Mouse (Mus musculus) neural tube, embryonic 10.5 days (tissue): Measurements from ENCODE around the gene Stxbp4.

Experiments
- DNase-seq: peaks from one replicate; pipeline ENCODE4 v3.0.0-alpha.2; 2017; ENCODE audit warnings: low spot score; ENCODE audit errors: extremely low spot score

Stxbp4 gene

DNA sequence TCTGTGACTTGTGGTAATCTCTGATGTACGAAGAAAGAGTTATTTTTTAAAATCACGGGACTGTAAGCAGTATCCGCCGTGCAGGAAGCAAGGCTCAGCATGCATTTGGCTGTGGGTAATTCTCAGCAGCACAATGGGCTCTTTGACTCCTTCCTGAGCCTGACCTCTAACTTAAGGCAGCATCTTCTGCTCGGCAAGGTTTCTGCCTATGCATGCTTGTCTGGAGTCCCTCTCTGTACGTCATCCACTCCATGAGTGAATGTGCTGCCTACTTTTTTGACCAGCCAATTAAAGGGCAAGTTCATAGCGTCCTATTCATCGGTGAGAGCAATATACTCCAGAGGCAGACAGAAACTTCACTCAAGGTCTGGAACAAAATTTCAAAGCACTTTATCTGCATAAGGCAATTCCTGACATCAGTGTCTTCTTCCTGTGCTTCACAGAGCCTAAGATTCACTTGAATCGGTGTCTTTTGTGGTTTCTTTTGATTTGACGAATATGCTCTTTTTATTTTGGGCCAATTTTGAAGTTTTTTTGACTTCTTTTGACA, 173.8 kb downstream of the Stxbp4 start:
- DNase-seq = no peak

DNA sequence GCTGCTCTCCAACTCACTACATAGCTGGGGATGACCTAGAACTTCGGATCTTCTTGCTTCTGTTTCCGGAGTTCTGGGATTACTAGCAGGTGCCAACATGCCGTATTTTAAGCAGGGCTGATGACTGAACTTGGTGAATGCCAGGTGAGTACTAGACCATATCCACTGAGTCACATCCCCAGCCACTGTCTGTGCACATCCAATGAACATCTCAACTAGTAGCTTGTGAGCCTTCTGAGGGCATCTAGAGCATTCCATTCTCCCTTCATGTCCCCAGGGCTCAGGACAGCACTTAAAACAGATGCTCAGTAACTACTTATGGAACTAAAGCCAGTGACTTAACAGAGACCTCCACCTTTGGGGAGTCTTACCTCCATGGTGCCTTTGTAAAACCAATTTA, 177.4 kb downstream of the Stxbp4 start:
- DNase-seq = no peak

DNA sequence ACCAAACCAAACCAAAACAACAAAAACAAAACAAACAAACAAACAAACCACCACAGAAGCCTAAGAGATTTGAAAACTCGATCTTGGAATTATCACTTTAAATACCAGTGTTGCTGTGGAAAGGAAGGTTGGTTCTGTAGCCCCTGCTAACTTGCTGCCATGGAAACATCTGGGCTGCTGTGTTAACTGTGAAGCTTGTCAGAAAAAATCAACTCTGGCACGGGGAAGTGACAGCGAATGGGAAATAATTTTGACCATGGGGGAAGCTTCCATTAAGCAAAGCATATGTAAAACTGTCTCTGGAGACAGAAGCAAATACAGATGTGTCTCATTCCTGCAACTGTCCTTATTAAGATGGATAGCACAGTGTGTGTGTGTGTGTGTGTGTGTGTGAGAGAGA, 185.8 kb downstream of the Stxbp4 start:
- DNase-seq = no peak

DNA sequence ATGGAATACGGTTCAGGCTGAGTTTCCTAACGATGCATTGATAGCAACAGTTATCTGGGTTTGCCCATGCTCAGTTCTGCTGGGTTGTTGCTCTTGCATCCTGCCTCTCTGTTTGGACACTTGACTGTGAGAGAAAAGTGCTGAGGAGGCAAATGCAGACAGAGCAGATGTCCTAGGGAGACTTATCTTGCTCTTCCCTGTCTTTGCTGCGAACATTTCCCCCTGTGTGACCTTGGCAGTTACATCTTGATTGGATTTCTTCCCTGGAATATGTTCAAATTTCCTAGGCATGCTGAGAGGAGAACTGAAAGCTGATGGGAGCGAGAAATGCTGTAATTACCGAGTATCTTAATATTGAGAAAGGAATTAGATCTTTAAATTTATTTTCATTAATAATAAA, 186.4 kb downstream of the Stxbp4 start:
- DNase-seq = no peak

DNA sequence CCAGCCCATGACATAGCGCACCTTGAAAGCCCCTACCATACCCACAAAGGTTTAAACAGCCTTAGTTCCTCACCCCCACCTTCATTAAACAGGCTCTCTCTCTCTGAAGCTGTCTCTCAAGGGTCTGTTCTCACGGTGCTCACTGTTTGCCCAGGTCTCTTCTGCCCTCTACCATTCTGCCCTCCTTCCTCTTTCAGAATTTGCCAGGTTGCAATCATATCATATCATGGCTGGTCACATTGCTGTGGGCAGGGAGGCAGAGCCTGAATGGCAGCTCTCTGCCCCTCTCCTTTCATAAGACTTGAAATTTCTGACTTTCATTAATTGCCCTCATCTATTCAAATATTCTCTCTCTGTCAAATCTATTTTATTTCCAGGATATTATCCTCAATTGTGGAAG, 195.4 kb downstream of the Stxbp4 start:
- no peak for DNase-seq

DNA sequence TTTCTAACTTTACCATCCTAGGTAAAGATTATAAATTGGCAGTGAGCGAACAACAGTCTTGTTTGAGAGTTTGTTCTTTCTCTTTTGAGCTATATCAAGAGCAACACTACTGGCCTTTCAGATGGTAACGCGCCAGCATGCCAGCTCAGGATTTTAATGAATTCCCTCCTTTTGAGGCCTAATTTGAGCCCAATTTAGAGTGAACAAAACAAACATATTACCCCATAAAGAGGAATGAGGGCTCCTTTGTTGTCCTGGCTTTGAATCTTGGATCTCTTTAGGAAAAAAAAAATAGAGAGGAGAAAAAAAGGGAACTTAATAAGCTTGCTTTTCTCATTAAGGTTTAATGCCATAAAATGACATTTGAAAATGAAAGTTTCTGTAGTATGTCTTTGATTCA, 197.0 kb downstream of the Stxbp4 start:
- no peak for DNase-seq

DNA sequence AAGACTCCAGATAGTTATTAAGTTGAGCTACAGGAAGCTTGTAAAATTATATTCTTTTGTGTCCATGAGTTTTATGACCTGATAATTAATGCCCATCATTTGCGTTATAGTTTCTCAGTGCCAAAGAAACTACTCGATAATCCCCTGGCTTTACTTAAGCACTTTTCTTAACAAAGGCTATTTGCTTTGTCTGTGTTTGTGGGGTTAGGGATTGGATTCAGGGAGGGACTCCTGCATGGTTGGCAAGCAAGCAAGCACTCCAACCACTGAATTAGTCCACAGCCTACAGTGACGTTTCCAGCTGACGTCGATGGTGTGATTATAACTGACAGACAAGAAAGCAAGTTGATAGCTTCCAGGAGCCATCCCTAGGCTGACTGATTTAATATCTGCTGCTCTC, 199.1 kb downstream of the Stxbp4 start:
- no peak for DNase-seq
